Mouse (Mus musculus): Measurements from ENCODE around the gene Cyp4f14. TPM values are rescaled to one million over a fixed set of nuclear protein-coding genes. Genes with fewer than 3 reads are reported as not detected.
A peak's percentile ranks its signal among the peaks of the same experiment; 100 is the strongest.

Gene Cyp4f14
- polyA plus RNA-seq, 1 experiment from 2014 or later, result not detected

DNA sequence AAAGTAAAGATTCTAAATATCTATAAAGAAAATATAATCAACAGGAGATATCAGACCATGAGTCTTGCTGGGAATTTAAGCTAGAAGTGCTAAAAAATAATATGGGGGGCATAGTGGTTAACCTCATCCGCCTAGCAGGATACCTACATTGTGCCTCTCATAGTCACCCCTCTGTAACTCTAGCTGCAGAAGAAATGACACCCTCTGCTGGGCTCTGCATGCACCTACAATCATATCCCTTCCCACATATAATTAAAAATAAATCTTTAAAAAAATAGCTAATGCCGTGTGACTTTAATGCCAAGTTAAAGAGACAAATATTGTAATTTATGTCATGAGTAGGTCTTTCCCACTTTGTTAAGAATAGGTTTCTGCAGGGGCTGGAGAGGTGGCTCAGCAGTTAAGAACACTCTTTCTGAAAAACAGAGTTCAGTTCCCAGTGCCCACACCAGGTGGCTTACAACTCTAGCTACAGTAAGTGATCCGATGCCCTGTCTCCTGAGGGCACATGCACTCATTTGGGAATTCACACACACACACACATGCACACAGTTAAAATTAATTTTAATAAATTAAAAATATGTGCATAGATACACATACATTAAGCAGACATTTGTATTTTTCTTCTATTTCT is 27.4 kb upstream of the Cyp4f14 start:
- Histone ChIP-seq H3K36me3 (ENCODE audit: control insufficient read depth, insufficient read depth, low read length) (no peaks in the 10 kb centered on the region), H3K4me3 (ENCODE audit: low read depth, low read length) (no peak overlapping the region), H3K4me1 (ENCODE audit: control insufficient read depth, insufficient read depth, low read length) (0 out of 2 replicates have a peak, but pooled peaks cover 6% of the 10 kb centered on the region), H3K27me3 (replicated peaks; ENCODE audit: control insufficient read depth, insufficient read depth, low read length) (no peaks in the 10 kb centered on the region), H3K27ac (ENCODE audit: low read depth, low read length) (no peak overlapping the region), H3K9me3 (replicated peaks; ENCODE audit: control insufficient read depth, low read length) (no peaks in the 10 kb centered on the region), H3K9ac (ENCODE audit: low read length) (no peak overlapping the region), H3K4me2 (ENCODE audit: low read length) (no peak overlapping the region)
- ATAC-seq (no peak), DNase-seq (ENCODE audit: low spot score) (no peak)
- WGBS, result 62% methylated on average over 3 of the region's 3 CpGs

DNA sequence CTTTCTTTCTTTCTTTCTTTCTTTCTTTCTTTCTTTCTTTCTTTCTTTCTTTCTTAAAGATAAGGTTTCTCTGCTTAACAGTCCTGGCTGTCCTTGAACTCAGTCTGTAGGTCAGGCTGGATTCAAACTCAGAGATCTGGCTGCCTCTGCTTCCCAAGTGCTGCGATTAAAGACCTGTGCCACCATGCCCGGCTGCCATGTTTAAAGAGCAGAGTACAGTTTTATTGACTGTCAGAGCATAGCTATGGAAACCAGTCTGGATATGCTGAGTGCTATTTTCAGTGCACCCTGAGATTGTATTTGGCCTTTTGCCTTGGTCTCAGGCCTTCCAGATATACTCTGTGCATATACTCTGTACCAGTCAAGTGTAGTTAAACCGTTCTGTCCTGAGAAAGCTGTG is 26.5 kb upstream of the Cyp4f14 start:
- Histone ChIP-seq H3K4me1 (ENCODE audit: control insufficient read depth, insufficient read depth, low read length) (0 out of 2 replicates have a peak, but pooled peaks cover 6% of the 10 kb centered on the region), H3K4me3 (ENCODE audit: low read depth, low read length) (no peak overlapping the region), H3K36me3 (ENCODE audit: control insufficient read depth, insufficient read depth, low read length) (no peaks in the 10 kb centered on the region), H3K9me3 (replicated peaks; ENCODE audit: control insufficient read depth, low read length) (no peaks in the 10 kb centered on the region), H3K4me2 (ENCODE audit: low read length) (no peak overlapping the region), H3K9ac (ENCODE audit: low read length) (no peak overlapping the region), H3K27ac (ENCODE audit: low read depth, low read length) (no peak overlapping the region), H3K27me3 (replicated peaks; ENCODE audit: control insufficient read depth, insufficient read depth, low read length) (no peaks in the 10 kb centered on the region)
- WGBS, result 82% methylated on average over 3 of the region's 3 CpGs
- DNase-seq (ENCODE audit: low spot score) (no peak), ATAC-seq (no peak)

DNA sequence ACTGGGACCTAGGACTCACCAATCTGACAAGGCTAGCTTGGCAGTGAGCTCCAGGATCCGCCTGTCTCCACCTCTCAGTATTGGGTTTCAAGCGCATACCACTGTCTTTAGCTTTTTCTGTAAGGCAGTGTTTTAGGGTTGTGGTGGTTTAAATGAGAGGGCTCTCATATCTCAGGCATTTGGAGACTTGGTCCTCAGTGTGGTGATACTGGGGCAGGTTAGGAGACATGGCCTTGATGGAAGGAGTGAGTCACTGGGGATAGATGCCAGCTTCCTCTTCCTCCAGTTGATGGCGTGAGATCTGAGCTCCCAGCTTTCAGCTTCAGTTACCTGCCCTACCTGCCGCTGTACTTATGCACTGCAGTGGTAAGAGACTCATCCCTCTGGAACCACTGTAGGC is 22.7 kb upstream of the Cyp4f14 start:
- no peak overlapping the region for H3K4me3 ChIP-seq (ENCODE audit: low read depth, low read length)
- ATAC-seq (no peak), DNase-seq (ENCODE audit: low spot score) (no peak)
- H3K4me1 ChIP-seq (ENCODE audit: control insufficient read depth, insufficient read depth, low read length), result no peaks in the 10 kb centered on the region
- no peak overlapping the region for H3K9ac ChIP-seq (ENCODE audit: low read length)
- H3K9me3 ChIP-seq (replicated peaks; ENCODE audit: control insufficient read depth, low read length), result no peaks in the 10 kb centered on the region
- H3K36me3 ChIP-seq (ENCODE audit: control insufficient read depth, insufficient read depth, low read length), result no peaks in the 10 kb centered on the region
- H3K4me2 ChIP-seq (ENCODE audit: low read length), result no peak overlapping the region
- no peaks in the 10 kb centered on the region for H3K27me3 ChIP-seq (replicated peaks; ENCODE audit: control insufficient read depth, insufficient read depth, low read length)
- H3K27ac ChIP-seq (ENCODE audit: low read depth, low read length), result no peak overlapping the region
- 80% methylated on average over 4 of the region's 4 CpGs for WGBS

DNA sequence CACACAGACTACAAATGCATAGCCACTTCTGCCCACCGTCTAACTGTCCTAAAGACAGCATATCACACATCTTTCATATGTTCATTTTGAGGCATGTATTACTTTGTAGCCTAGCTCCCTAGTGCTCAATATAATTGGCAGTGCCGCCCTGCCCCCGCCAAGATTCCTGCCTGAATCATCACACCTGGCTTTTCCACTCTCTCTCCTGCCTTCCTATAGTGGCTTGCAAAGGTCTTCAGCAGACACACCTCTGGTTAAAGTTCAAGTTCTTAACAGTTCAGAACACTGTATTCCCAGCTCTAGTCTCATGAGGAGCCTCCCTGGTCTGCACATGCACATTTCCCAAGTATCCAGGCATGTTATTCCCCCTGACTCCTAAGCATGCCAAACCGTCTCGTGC is 10.7 kb upstream of the Cyp4f14 start:
- H3K4me1 ChIP-seq (ENCODE audit: control insufficient read depth, insufficient read depth, low read length), result no peaks in the 10 kb centered on the region; the same call in 1 of the 2 replicates
- H3K27ac ChIP-seq (ENCODE audit: low read depth, low read length), result no peak overlapping the region
- H3K4me3 ChIP-seq (ENCODE audit: low read depth, low read length), result no peak overlapping the region
- 86% methylated on average over 5 of the region's 5 CpGs for WGBS
- no peaks in the 10 kb centered on the region for H3K27me3 ChIP-seq (replicated peaks; ENCODE audit: control insufficient read depth, insufficient read depth, low read length)
- DNase-seq (ENCODE audit: low spot score) (no peak), ATAC-seq (no peak)
- no peak overlapping the region for H3K9ac ChIP-seq (ENCODE audit: low read length)
- H3K9me3 ChIP-seq (replicated peaks; ENCODE audit: control insufficient read depth, low read length), result no peaks in the 10 kb centered on the region
- H3K36me3 ChIP-seq (ENCODE audit: control insufficient read depth, insufficient read depth, low read length), result no peaks in the 10 kb centered on the region
- no peak overlapping the region for H3K4me2 ChIP-seq (ENCODE audit: low read length)

DNA sequence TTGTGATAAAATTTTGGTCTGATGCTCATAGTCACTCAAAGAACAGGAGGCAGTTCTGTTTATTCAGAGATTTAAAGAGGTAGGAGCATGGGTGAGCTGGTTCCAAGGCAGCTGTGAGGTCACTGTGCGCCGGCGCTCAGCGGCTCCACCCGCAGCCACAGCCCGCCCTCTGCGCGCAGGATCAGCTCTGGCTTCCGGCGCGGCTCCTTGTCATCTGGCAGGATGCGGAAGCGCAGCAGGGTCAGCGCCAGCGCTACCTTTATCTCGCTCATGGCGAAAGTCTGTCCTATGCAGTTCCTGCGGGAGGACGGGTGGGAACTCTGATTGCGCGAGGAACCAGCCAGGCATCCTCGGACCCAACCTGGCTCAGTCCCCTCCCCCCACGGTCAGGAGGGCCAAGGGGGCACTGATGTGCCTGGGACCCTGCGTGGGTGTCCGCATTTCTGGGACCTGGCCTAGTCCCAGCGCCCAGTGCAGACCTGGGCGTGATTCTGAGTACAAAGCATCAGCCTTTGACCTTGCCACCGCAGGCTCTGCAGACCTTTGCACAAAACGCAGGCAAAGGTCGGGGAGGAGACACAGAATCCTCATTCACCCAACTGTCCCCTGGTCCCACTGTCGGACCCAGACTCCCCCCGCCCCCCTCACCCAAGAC is 7.6 kb upstream of the Cyp4f14 start:
- 18% methylated on average over 32 of the region's 32 CpGs for WGBS
- H3K27me3 ChIP-seq (replicated peaks; ENCODE audit: control insufficient read depth, insufficient read depth, low read length), result no peaks in the 10 kb centered on the region
- no peaks in the 10 kb centered on the region for H3K36me3 ChIP-seq (ENCODE audit: control insufficient read depth, insufficient read depth, low read length)
- ATAC-seq (peak; percentile 96), DNase-seq (ENCODE audit: low spot score) (peak; percentile 83)
- no peaks in the 10 kb centered on the region; the same call in 1 of the 2 replicates for H3K4me1 ChIP-seq (ENCODE audit: control insufficient read depth, insufficient read depth, low read length)
- H3K27ac ChIP-seq (ENCODE audit: low read depth, low read length), result peak overlapping the region; percentile 58; the same call in 1 of the 2 replicates
- H3K9me3 ChIP-seq (replicated peaks; ENCODE audit: control insufficient read depth, low read length), result no peaks in the 10 kb centered on the region
- peak overlapping the region; percentile 41 for H3K4me3 ChIP-seq (ENCODE audit: low read depth, low read length)
- H3K4me2 ChIP-seq (ENCODE audit: low read length), result peak overlapping the region; percentile 70
- H3K9ac ChIP-seq (ENCODE audit: low read length), result peak overlapping the region; percentile 71

DNA sequence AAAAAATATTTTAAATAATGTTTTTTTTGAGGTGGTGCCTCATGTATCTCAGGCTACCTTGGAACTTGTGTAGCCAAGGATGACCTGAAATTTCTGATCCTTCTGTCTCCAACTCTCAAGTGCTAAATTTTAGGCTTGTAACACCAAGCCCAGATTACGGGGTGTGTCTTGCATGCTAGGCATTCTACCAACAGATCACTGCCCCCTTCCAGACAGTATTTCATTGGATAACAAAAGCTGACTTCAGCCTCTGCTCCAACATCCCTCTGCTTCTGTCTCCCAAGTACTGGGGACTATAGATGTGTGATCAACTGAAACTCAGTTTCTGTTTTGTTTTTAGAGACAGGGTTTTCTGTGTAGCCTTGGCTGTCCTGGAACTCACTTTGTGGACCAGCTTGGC is 6.5 kb upstream of the Cyp4f14 start:
- no peak for DNase-seq (ENCODE audit: low spot score)
- ATAC-seq, result no peak
- H3K4me1 ChIP-seq (ENCODE audit: control insufficient read depth, insufficient read depth, low read length), result no peaks in the 10 kb centered on the region; the same call in 1 of the 2 replicates
- WGBS, result 94% methylated on average over 1 of the region's 1 CpGs
- no peak overlapping the region for H3K27ac ChIP-seq (ENCODE audit: low read depth, low read length)
- no peak overlapping the region for H3K4me3 ChIP-seq (ENCODE audit: low read depth, low read length)
- H3K27me3 ChIP-seq (replicated peaks; ENCODE audit: control insufficient read depth, insufficient read depth, low read length), result no peaks in the 10 kb centered on the region
- no peak overlapping the region for H3K9ac ChIP-seq (ENCODE audit: low read length)
- no peaks in the 10 kb centered on the region for H3K9me3 ChIP-seq (replicated peaks; ENCODE audit: control insufficient read depth, low read length)
- H3K36me3 ChIP-seq (ENCODE audit: control insufficient read depth, insufficient read depth, low read length), result no peaks in the 10 kb centered on the region
- H3K4me2 ChIP-seq (ENCODE audit: low read length), result no peak overlapping the region

DNA sequence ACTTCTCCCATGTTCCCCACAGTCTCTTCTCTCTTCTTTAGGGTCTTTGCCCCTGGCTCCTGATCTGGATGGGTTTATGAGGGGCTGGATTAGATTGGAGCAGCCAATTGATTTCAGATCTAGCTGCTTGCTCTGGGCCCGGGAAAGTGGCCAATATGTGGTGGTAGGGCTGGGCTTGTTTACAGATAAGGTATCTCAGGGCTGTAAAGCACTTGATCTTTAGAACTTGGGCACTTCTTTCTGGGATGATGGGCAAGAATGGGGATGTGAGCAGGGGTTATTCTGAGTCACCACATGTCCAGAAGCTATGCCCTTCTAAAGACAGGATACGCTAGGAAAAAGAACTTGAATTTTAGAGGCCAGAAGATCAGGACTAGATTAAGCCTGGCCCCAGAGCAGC is 2.0 kb upstream of the Cyp4f14 start:
- no peak overlapping the region for H3K4me3 ChIP-seq (ENCODE audit: low read depth, low read length)
- H3K4me2 ChIP-seq (ENCODE audit: low read length), result no peak overlapping the region
- H3K27me3 ChIP-seq (replicated peaks; ENCODE audit: control insufficient read depth, insufficient read depth, low read length), result no peaks in the 10 kb centered on the region
- ATAC-seq (no peak), DNase-seq (ENCODE audit: low spot score) (no peak)
- H3K9me3 ChIP-seq (replicated peaks; ENCODE audit: control insufficient read depth, low read length), result no peaks in the 10 kb centered on the region
- no peak overlapping the region for H3K9ac ChIP-seq (ENCODE audit: low read length)
- 85% methylated on average over 2 of the region's 2 CpGs for WGBS
- no peaks in the 10 kb centered on the region for H3K36me3 ChIP-seq (ENCODE audit: control insufficient read depth, insufficient read depth, low read length)
- no peak overlapping the region for H3K27ac ChIP-seq (ENCODE audit: low read depth, low read length)
- H3K4me1 ChIP-seq (ENCODE audit: control insufficient read depth, insufficient read depth, low read length), result no peaks in the 10 kb centered on the region

DNA sequence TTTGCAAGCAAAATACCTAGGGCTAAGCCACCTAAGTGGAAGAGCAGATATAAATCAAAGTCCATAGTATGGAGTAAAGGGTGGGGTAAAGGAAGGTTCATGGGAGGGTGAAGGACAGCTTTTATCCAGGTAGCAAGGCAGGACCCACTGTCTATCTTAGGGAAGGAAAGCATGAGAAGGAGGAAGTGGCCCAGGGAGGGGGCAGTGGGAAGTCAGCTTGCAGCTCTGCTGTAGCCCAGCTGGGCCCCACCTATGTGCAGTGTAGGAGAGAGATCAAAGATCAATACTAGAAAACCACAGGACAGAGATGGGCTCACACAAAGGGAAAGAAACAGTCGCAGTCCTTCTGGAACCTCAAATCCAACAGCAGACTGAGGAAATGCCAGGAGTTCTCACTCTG is 1.1 kb downstream of the Cyp4f14 start:
- Histone ChIP-seq H3K4me3 (ENCODE audit: low read depth, low read length) (no peak overlapping the region), H3K9ac (ENCODE audit: low read length) (no peak overlapping the region), H3K4me1 (ENCODE audit: control insufficient read depth, insufficient read depth, low read length) (no peaks in the 10 kb centered on the region), H3K9me3 (replicated peaks; ENCODE audit: control insufficient read depth, low read length) (no peaks in the 10 kb centered on the region), H3K27me3 (replicated peaks; ENCODE audit: control insufficient read depth, insufficient read depth, low read length) (no peaks in the 10 kb centered on the region; the same call in 1 of the 2 replicates), H3K36me3 (ENCODE audit: control insufficient read depth, insufficient read depth, low read length) (no peaks in the 10 kb centered on the region), H3K27ac (ENCODE audit: low read depth, low read length) (no peak overlapping the region), H3K4me2 (ENCODE audit: low read length) (no peak overlapping the region)
- no peak for DNase-seq (ENCODE audit: low spot score)
- no peak for ATAC-seq
- 86% methylated on average over 1 of the region's 1 CpGs for WGBS

DNA sequence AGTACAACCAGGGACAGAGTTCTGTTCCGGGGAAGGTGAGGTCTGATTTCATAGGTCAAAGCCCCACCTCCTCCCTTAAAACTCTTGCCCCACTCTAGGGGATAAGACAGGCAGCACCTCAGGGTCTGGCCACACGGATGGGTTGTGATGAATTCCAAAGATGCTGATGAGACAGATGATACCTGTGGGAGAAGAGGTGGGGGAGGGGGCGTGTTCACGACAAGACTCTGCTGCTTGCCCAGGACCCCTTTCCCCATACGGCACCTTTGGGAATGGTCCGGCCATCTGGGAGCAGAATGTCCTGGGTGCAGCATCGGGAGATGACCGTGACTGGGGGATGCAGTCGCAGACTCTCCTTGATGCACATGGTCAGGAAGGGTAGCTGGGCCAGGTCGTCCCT is 11.0 kb downstream of the Cyp4f14 start:
- no peak for DNase-seq (ENCODE audit: low spot score)
- Histone ChIP-seq H3K36me3 (ENCODE audit: control insufficient read depth, insufficient read depth, low read length) (no peaks in the 10 kb centered on the region), H3K4me1 (ENCODE audit: control insufficient read depth, insufficient read depth, low read length) (no peaks in the 10 kb centered on the region), H3K27me3 (replicated peaks; ENCODE audit: control insufficient read depth, insufficient read depth, low read length) (no peaks in the 10 kb centered on the region), H3K4me3 (ENCODE audit: low read depth, low read length) (no peak overlapping the region), H3K27ac (ENCODE audit: low read depth, low read length) (no peak overlapping the region), H3K9ac (ENCODE audit: low read length) (no peak overlapping the region), H3K9me3 (replicated peaks; ENCODE audit: control insufficient read depth, low read length) (no peaks in the 10 kb centered on the region), H3K4me2 (ENCODE audit: low read length) (no peak overlapping the region)
- 81% methylated on average over 10 of the region's 10 CpGs for WGBS
- no peak for ATAC-seq

All from forebrain, embryonic 14.5 days (tissue).